Mouse (Mus musculus): ENCODE measurements around the gene Slc43a3.
"Not testable (repeated sequence)": the region's sequence is repeated elsewhere in the genome, so short reads cannot be mapped to it uniquely, and the experiment has no call there.

Slc43a3 gene

DNA sequence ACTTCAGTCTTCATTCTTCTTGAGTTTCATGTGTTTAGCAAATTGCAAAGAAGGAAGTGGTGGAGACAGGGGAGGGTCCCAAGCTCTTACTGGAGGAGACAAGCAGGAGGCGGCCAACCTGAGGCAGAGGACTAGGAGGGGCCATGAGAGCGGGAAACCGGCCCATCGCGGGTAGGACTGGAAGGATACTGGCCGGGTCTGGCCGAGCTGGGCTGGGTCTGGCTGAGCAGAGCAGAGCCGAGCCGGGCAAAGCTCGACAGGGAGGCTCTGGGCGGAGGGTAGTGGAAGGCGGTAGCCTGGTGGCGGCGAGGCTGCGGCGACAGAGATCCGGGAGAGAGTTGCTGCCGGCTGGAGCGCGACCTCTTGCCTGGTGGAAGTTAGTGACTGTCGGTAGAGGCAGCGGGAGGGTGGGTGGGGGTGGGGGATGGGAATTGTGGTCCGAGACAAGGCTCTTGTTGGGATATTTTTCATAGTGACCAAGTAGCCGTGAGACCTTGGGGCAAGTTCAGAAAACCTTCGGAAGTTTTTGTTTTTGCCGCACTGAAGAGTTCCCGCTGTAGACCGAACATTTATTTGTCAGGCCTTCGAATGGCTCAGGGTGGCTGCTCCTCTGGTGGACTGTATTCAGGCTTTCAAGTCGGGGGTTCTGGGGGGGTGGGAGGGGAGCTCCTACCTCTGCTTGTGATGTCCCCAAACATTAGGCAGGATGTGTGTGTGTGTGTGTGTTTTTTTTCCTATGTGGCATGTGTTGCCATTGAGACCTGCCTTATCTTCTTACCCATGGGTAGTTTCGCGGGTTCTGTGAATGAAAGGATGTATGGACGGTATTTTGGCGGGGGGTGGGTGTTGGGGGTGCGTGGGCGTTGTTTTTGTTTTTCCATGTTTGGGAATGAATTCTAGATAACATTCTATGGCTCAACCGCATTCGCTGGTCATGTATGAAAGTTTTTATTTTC, at the start of gene Slc43a3:
Slc43a3 (plus strand) TSS at position 106 of the 956 bp plus-strand sequence.
- DNase-seq (ENCODE audit: low spot score in 2 of 2) = peak; percentile 84 to 93

DNA sequence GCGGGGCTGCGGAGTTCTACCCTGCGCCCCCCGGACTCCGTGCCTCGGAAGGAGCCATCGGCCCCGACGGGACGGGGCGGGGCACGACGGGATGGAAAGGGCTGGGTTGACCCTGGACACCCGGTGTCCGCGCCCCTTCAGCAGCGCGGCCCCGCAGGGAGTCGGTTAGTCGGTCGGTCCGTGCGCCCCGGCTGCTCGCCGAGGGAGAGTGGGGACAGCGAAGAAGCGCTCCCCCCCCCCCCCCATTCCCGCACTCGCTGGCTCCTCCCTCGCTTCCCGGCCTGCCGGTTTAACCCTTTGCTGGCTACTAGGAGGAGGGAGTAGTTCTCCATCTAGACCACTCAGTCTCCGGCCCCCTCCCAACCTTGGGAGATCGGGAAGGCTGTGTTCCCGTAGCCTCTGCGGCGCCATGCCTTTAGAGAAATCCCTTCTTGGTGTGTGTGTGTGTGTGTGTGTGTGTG, 49.5 kb upstream of the Slc43a3 start:
- peak in 1 of 2 experiments; percentile 66 for DNase-seq (ENCODE audit: low spot score in 2 of 2)

DNA sequence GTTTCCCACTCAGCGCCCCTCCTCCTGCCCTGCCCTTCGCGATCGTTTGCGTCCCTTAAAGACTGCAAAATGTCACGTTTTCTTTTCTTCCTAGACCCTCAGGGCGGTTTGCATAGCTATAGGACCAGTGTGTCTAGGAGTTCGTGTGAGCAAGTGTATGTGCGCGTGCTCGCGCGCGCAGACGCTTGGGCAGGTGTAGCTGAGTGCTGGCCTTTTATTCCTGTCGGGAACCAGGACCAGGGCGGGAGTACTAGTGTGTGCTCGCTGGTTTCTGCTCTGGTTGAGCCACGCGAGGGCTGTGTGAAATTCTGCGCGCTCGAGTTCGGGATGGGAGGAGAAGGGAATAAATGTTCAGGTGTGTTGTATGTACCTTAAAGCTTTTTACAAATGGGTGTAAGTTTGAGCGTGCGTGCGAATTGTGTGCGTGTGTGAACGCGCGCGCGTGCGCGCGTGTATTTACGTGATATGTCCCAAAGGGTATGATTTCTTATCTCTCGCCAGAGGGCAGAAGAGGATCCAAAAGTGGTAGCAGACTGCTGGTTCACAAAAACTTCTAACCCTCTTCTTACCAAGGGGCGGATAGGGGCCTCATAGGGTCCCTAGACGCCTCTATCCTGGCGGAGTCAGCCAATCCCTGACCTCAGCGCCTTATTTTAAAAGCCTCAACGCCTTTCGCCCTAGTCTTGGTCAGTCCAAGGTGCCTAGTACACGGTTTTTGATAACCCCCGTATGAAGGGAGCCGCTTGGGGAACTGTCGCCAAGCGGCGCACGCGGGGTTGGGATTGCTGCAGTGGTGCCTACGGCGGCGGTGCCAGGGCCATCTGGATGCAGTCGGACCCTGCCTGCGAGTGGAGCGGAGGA, 48.7 kb upstream of the Slc43a3 start:
- DNase-seq (ENCODE audit: low spot score in 2 of 2) = peak; percentile 26 to 67

DNA sequence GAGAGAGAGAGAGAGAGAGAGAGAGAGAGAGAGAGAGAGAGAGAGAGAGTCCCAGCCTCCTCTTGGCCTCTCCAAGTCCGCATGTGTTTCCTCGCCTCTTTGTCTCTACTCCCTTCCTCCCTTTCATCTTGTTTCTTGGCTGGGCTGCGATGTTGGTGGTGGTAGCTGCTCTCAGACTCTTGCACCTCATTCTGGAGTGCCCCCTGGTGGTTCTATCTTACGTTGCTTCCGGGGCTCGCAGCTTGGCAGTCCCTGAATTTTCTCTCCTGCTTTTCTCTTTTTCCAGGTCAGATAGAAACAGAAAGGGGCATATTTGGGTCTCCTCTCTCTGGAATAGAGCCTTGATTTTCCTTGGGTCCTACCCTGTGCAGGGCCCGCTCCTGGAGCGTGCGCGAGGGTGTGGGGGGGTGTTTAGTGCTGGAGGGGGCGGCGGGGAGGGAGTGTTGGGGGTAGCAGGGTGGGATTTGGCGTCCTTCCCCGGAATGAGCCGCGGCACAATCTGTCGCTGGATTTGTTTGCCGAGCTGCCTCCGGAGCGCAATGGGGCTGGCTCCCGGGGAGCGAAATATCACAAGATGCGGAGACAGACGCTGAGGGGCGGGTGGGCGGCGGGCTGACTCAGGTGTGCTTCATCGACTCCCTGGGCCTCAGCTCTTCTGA, 47.6 kb upstream of the Slc43a3 start:
- peak; percentile 77 to 88 for DNase-seq (ENCODE audit: low spot score in 2 of 2)

DNA sequence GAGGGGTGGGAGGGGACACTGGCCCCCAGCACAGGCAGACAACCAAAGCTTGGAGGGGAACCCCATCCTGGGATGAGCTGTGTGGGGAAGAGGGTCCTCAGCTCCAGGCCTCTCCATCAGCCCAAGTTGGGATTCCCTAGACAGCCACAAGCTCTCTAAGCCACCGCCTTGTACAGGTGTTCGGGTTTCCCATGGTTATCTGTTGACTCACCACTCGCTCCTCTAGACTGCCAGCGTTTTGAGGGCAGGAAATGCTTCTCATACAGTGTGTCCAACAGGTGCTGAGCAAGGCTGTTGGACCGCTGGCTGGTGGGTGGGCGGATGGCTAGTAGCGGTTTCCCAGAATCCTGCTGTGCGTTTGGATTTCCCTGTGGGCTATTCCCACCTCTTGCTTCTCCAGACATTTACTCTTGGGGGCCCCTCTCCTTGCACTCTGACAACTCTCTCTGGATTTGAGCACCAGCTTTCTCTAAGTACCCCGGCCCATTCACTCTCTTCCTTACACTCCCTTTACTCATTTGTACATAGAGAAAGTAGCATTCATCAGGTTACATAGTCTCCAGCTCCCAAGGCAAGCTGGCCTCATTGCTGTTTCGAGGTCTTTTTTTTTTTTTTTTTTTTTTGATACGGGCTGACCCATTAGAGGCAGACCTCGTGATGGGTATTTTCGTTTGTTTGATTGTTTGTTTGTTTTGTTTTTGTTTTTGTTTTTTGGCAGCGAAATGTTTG, 46.9 kb upstream of the Slc43a3 start:
- DNase-seq (ENCODE audit: low spot score in 2 of 2) = peak in 1 of 2 experiments; percentile 59

DNA sequence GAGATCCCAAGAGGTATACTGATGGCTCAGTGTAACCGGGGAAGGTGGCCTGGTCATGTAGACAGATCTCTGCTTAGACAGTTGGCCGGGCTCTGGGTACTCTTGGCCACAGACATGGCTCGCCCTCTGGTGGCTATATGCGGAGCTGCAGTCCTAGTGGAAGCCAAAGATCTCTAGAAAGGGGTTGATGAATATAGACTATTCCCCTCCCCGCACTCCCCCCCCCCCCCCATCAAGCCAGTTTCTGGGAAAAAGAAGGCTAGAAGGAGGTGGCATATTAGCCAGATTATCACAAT, 46.4 kb upstream of the Slc43a3 start:
- DNase-seq (ENCODE audit: low spot score in 2 of 2) = peak; percentile 79 to 90

DNA sequence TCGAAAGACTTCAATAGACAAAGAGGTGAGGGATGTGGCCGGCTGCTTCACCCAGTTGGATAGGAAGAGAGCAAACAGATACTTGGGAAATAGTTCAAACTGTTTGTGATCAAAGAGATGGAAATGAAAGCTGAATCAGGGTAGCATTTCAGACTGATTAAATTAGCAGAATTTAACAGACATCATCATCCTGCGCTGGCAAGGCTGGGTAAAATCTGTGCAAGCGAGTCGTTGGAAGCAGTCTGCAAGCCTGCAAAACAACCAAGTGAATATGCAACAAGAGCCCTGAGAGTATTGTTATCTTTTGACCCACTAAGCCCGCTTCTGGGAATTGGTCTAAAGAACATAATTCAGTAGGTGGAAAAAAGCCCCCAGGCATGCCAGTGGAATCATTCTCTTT, 43.0 kb upstream of the Slc43a3 start:
- DNase-seq (ENCODE audit: low spot score in 2 of 2) = no peak

DNA sequence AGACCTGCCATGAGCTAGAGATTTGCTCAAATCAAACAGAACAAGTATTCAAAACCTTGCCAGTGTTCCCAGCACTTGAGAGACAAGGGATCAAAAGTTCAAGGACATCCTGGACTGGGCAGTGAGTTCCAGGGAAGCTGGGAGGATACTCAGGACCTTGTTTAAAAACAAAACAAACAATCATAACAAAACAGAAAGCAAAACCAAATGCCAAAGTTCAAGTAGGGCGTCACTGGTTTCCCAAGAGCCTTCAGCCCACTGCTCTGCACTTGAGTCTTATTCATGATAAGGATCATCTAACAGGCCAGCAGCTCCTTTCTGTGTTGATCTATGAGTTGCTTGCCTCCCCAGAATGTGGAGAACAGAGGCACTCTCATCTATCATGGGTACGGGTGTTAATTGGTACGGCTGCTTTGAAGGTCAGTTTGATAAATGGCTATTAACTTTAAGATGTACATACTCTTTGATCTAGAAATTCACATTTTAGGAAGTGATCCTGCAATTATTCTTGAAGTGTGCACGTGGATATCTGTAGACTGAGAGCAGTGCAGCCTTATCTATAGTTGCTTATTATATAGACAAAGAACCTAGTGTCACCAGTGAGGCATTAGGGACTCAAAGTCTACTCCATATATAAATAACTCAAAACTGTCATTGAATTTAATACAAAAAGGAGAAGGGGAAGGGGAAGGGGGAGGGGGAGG, 40.7 kb upstream of the Slc43a3 start:
- DNase-seq (ENCODE audit: low spot score in 2 of 2) = no peak

DNA sequence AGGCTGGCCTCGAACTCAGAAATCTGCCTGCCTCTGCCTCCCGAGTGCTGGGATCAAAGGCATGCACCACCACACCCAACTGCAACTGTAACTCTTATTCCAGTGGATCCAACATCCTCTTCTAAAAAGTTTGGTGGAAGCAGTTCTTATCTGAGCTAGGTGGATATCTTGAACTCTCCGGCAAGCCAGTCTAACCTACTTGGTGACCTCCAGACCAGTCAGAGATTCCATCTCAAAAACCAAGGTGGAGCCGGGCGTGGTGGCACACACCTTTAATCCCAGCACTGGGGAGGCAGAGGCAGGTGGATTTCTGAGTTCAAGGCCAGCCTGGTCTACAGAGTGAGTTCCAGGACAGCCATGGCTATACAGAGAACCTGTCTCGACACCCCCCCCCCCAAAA, 39.7 kb upstream of the Slc43a3 start:
- DNase-seq (ENCODE audit: low spot score in 2 of 2) = not testable (repeated sequence)

DNA sequence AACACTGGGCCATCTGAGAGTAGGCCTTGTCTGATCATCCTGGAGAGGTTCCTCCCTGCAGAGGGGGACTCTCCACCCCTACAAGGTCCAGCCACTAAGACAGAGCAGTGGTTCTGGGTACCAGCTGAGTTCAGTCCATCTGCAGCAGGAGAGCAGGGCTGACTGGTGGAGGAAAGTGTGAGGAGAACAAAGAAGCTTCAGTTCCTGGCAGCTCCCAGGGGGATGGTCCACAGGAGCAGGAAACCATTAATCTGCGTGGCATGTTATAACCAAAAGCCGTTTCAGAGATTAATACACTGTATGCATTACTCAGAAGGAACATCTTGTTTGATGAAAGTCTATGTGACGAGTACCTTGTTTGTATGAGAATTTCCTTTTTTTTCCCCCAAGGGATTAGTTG, 23.7 kb upstream of the Slc43a3 start:
- no peak for DNase-seq (ENCODE audit: low spot score in 2 of 2)

DNA sequence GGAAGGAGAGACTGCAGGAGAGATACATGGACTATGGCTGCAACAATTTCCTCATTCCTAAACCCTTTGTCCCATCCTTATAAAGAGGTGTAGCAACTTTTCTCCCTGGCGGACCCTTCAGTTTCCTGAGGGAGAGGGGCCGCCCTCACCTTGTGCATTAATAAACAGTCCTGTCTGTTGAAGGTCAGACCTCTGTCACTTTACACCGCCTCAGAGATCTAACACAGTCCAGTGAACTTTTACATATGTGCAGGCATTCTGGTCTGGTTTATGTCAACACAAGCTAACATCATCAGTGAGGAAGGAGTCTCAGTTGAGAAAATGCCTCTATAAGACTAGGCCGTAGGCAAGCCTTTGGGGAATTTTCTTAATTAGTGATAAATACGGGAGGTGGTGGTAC, 22.5 kb upstream of the Slc43a3 start:
- DNase-seq (ENCODE audit: low spot score in 2 of 2) = no peak

DNA sequence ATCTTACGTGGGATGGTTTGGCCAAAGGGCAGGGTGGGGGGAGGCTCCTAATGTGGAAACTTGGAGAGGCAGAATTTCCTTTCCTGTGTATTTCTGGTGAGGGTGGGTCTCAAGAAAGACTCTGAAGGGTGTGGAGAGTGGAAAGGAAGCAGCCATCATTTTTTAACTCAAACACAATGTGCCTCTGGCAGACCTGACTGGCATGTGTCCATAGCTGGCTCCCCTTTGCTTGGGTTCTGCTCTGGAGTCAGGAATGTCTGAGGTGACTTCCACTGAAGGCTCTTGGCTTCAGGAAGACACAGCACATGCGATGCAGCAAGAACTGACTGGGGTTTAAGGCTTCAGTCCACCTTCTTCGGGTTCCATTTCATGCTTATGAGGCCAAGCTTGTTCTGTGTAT, 21.0 kb upstream of the Slc43a3 start:
- DNase-seq (ENCODE audit: low spot score in 2 of 2) = no peak

DNA sequence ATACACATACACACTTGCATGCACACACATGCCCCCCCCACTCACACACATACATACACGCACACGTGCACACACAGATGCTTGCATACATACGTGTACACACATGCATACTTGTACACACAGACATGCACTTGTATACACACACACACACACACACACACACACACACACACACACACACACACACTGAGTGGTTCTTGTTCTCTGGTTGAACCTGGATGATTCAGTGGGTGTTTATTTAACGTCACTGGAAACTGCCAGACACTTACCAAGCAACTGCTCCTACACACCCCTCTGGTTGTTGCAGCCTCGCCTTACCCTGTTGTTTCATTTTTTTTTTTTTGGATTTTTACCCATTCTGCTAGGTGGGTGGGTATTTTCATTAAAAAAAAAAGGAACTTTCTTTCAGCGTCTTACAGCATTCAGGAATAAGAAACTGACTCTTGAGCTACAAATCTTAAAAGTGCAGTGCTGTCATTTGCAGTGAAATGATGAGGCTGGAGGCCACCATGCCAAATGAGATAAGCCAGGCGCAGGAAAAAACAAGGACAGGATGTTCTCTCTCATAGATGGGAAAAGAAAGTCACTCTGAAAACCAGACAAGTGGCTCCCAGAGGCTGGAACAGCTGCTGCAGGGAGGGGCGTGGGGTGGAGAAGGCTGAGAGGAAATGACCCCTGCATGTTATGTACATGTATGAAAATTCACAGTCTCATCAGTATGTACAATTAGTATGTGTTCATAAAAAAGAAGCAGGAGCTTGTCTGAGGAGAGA, 19.6 kb upstream of the Slc43a3 start:
- no peak for DNase-seq (ENCODE audit: low spot score in 2 of 2)

DNA sequence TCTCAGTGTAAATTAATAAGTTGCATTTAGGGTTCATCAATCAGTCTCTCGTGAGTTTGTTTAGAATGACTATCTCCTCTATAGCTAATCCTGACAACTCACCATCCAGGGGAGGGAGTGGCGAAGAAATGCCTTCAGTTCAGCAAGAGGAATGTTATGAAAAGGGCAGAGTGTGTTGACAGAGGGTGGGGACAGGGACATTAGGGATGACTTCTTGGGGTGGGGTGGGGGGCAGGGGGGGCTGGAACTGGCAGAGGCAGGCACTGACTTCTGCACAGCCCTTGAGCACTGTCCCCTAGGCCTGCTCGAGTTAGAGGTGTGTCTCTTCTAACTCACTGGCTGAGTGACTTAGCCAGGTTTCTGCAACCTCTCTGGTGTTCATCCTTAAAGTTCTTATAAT, 18.2 kb upstream of the Slc43a3 start:
- no peak for DNase-seq (ENCODE audit: low spot score in 2 of 2)

DNA sequence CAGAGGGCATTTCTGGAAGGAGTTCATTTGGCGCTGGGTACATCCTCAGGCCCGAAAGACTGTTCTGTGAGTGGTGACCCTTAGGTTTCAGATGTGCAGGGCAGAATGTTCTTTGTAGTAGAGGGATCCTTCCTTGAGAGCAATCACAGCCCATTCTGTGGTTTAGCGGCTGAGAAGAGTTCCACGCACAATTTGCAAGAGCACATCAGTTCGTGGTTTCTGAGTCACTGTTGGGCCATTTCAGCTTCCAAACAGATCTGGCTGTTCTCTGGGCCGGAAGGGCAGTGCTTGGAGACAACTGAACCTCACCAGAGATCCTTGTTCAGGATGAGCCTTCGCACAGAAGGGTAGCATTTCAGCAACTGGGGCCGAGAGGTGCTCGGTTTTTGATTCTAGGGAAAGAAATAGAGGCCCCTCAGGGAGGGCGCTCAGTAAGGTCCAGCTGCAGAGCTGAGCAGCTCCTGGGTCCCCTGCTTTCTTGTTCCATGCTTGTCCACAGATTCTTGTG, 16.7 kb upstream of the Slc43a3 start:
- DNase-seq (ENCODE audit: low spot score in 2 of 2) = no peak

DNA sequence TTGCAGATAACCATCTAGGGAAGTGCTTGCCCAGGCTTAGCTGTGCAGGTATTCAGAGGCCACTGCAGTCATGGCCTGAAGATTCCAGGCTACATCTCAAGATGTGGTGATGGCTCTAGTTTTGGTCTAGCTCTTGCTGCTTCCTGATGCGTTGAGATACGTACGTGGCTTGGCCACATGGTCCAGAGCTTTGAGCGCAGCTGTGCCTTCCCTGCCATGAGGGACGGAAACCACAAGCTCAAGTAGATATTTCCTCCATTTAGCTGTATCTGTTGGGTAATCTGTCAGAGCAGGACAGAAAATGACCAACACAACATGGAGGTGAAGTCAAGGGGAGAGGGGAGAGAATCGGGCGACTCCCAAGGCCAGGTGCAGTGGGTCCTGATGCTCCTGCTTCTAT, 6.2 kb upstream of the Slc43a3 start:
- no peak for DNase-seq (ENCODE audit: low spot score in 2 of 2)

DNA sequence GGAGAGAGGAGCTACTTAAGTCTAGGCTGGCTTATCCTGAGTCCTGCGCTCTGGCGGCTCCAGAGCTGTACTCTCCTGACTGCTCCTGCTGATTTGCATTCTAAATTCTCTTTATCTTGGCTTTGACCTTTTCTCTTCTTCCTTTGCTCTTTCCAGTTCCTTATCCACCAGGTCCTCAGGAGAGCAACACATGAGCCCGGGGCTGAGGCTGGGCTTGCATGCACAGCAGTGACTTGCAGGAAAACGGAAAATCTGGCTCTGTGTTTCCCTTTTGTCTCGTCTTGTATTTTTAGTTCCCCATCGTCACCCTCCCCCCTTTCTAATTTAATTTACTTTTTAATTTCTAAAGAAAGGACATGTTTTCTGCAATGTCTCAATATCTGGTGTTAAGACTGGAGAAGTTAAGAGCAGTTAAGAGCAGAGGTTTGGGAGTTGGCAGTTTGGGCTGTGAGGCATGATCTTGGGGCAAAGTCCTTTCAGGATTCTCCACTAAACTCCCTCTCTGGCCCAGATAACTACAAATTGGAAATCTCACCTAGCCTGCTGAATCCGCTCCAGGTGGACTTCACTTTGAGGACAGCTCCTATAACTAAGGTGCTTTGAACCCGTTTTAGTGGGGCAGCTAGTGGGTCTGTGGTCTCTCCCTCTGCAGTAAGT, 2.3 kb upstream of the Slc43a3 start:
- no peak for DNase-seq (ENCODE audit: low spot score in 2 of 2)

DNA sequence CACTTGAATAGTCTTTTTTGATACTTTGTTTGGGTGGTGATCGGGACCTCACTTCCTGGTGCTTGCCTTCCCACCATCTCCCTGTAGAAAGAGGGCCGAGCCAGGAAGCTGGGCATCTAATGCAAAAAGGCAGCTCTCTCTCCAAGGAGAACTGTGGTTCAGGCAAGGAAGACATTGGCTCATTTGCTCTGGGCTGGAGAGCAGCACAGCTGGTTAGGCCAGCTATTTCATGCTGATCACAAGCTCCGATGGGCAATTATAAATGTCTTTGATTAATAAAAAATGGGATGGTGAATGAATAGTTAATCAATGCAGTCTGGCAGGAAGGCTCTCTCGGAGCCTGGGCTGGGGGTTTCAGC, 1.8 kb upstream of the Slc43a3 start:
- DNase-seq (ENCODE audit: low spot score in 2 of 2) = no peak

DNA sequence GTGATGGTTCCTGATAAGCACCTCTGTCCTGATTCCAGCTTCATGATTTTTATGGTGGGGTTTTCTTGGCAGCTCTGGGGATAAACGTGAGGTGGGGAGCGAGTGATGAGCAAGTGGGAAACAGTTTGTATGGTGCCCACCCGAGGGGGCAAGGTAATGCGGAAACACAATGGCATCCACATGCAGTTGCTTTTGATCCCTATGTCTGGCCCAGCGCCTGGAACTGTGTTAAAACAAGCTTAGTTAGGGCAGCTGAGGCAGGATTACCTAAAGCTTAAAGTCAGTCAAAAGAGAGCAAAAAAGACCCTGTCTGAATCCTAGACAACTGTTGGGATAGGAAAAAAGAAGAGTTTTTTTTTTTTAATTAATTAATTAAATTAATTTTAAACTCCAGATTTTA, 1.3 kb upstream of the Slc43a3 start:
- DNase-seq (ENCODE audit: low spot score in 2 of 2) = no peak
